Mouse (Mus musculus) MEL (cell line): ENCODE measurements around the gene Fam166a.
A peak's percentile ranks its signal among the peaks of the same experiment; 100 is the strongest.

Experiments used
- CHD1 ChIP-seq: IDR thresholded peaks from 2 replicates; pipeline ENCODE4 v1.6.1; 2012; ENCODE audit warnings: low read depth, mild to moderate bottlenecking, inconsistent platforms, low read length, improper control_type of control experiment
- CTCF ChIP-seq, 3 experiments: IDR thresholded peaks in 2 of 3; conservative IDR thresholded peaks in 1 of 3; 2 replicates each; pipeline ENCODE4 v1.5.1; 2011 to 2012; ENCODE audit warnings: low read length in 3 of 3, low read depth in 2 of 3, mild to moderate bottlenecking in 2 of 3, improper control_type of control experiment in 1 of 3, inconsistent platforms in 1 of 3, mixed read lengths in 1 of 3, moderate library complexity in 1 of 3; ENCODE audit not compliant: control insufficient read depth in 1 of 3, insufficient read depth in 1 of 3, poor library complexity in 1 of 3, severe bottlenecking in 1 of 3
- ETS1 ChIP-seq: IDR thresholded peaks from 2 replicates; pipeline ENCODE4 v1.6.1; 2012; ENCODE audit warnings: low read depth, mild to moderate bottlenecking, inconsistent platforms, low read length, improper control_type of control experiment, moderate library complexity
- POLR2A ChIP-seq, 2 experiments: IDR thresholded peaks; 2 replicates each; pipeline ENCODE4 v1.6.1; 2011 to 2012; ENCODE audit warnings: low read length in 2 of 2, mild to moderate bottlenecking in 2 of 2, control low read depth in 1 of 2, improper control_type of control experiment in 1 of 2, low read depth in 1 of 2, moderate library complexity in 1 of 2; ENCODE audit not compliant: control insufficient read depth in 1 of 2, insufficient read depth in 1 of 2, poor library complexity in 1 of 2
- USF2 ChIP-seq, 2 experiments: IDR thresholded peaks; 2 replicates each; pipeline ENCODE4 v1.6.1; 2011 to 2012; ENCODE audit warnings: improper control_type of control experiment in 2 of 2, low read length in 2 of 2, borderline replicate concordance in 1 of 2, inconsistent platforms in 1 of 2, low read depth in 1 of 2, mild to moderate bottlenecking in 1 of 2; ENCODE audit not compliant: insufficient read depth in 1 of 2

DNA sequence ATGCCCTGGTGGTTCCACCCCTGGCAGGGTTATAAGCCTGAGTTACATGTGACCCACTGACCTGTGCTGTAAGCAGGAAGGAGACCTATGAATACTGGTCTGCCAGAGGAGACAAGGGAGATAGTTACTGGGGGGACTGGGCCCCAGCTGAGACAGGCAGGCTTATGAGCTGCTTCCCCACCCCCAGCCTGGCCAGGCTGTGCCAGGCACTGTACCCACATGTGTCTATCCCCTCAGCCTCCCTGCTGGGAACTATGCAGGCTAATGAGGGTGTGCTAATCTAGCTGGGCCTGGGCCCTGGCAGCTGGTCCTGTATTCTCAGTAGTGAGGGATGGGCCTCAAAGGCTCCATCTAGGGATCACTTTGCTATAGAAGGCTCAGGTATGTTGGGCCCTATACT lies 48.7 kb downstream of the Fam166a start:
- TF ChIP-seq CTCF (IDR thresholded peaks at IDR 0.05 in 2 of 3, conservative IDR thresholded peaks at IDR 0.05 in 1 of 3; ENCODE audit: control insufficient read depth in 1 of 3, insufficient read depth in 1 of 3, low read depth in 2 of 3, low read length in 3 of 3, poor library complexity in 1 of 3, severe bottlenecking in 1 of 3) (no peak), CHD1 (no peak), POLR2A (IDR thresholded peaks at IDR 0.05; ENCODE audit: control insufficient read depth in 1 of 2, insufficient read depth in 1 of 2, low read depth in 1 of 2, low read length in 2 of 2, poor library complexity in 1 of 2) (0 out of 4 replicates have a peak, but pooled peaks of 1 of the 2 experiments have one; percentile 18), ETS1 (no peak), USF2 (IDR thresholded peaks at IDR 0.05; ENCODE audit: borderline replicate concordance in 1 of 2, insufficient read depth in 1 of 2, low read depth in 1 of 2, low read length in 2 of 2) (no peak)
